Mouse (Mus musculus) lung, embryonic 15.5 days (tissue): ENCODE measurements around the gene Acsbg2. TPM values are rescaled to one million over a fixed set of nuclear protein-coding genes. Genes with fewer than 3 reads are reported as not detected.

Experiments used
- ATAC-seq: fragments of 200-750 bp; cut with Nextera tagmentation; 2 replicates; pipeline ENCODE4 v1.8.0; 2017; ENCODE audit warnings: moderate number of reproducible peaks, borderline replicate concordance; ENCODE audit not compliant: low FRiP score, low TSS enrichment; ENCODE audit errors: extremely low read depth
- H3K27ac ChIP-seq: fragments of 300-500 bp; sonication (generic); 2 replicates; pipeline ENCODE4 v1.5.1; 2015; ENCODE audit warnings: moderate library complexity, mild to moderate bottlenecking, inconsistent platforms
- H3K27me3 ChIP-seq: fragments of 300-500 bp; sonication (generic); 2 replicates; pipeline ENCODE4 v1.6.1; 2015; ENCODE audit warnings: inconsistent platforms
- H3K36me3 ChIP-seq: fragments of 300-500 bp; sonication (generic); 2 replicates; pipeline ENCODE4 v1.6.1; 2015; ENCODE audit warnings: inconsistent platforms
- H3K4me1 ChIP-seq: fragments of 300-500 bp; sonication (generic); 2 replicates; pipeline ENCODE4 v1.6.1; 2015; ENCODE audit warnings: inconsistent platforms
- H3K4me2 ChIP-seq: fragments of 300-500 bp; sonication (generic); 2 replicates; pipeline ENCODE4 v1.6.1; 2015; ENCODE audit warnings: inconsistent platforms, mild to moderate bottlenecking, moderate library complexity
- H3K4me3 ChIP-seq: fragments of 300-500 bp; sonication (generic); 2 replicates; pipeline ENCODE4 v1.5.1; 2015; ENCODE audit warnings: mild to moderate bottlenecking, inconsistent platforms
- H3K9ac ChIP-seq: fragments of 300-500 bp; sonication (generic); 2 replicates; pipeline ENCODE4 v1.6.1; 2015; ENCODE audit warnings: inconsistent platforms
- H3K9me3 ChIP-seq: fragments of 300-500 bp; sonication (generic); 2 replicates; pipeline ENCODE4 v1.6.1; 2016; ENCODE audit warnings: inconsistent platforms
- WGBS: fragments of 180-500 bp; shearing (Covaris S2); methylation state at CpG from one replicate; pipeline ENCODE4 v1.1.7; 2015; 5-methylcytosine and 5-hydroxymethylcytosine counted together
- polyA plus RNA-seq: library from polyadenylated mRNA; unstranded; fragments of >200 nt; fragmentation: Nextera tagmentation; extraction: Ambion mirVana; gene quantifications from 2 replicates; pipeline ENCODE4 v1.2.1, GENCODE M21; 2015

Acsbg2 gene
- polyA plus RNA-seq, 1 experiment from 2014 or later: not detected

GRCm38 (mm10) chr17:56840524-56840923, 33.7 kb downstream of the Acsbg2 start:
- no peak overlapping the region for H3K4me2 ChIP-seq
- H3K27me3 ChIP-seq: no peaks in the 10 kb centered on the region
- H3K36me3 ChIP-seq: no peaks in the 10 kb centered on the region
- H3K27ac ChIP-seq: no peak overlapping the region
- H3K9ac ChIP-seq: no peak overlapping the region
- WGBS: 80% methylated on average over 7 of the region's 7 CpGs
- no peaks in the 10 kb centered on the region for H3K9me3 ChIP-seq
- H3K4me1 ChIP-seq: no peaks in the 10 kb centered on the region
- ATAC-seq: no peak
- H3K4me3 ChIP-seq: no peak overlapping the region

- H3K4me1 ChIP-seq: 0 out of 2 replicates have a peak, but pooled peaks cover 2% of the 10 kb centered on the region
- H3K27me3 ChIP-seq: no peaks in the 10 kb centered on the region
- no peak overlapping the region for H3K4me3 ChIP-seq
- no peak overlapping the region for H3K4me2 ChIP-seq
- H3K36me3 ChIP-seq: no peaks in the 10 kb centered on the region
- H3K9ac ChIP-seq: no peak overlapping the region
- WGBS: 88% methylated on average over 8 of the region's 8 CpGs
- H3K27ac ChIP-seq: no peak overlapping the region
- ATAC-seq: no peak
- no peaks in the 10 kb centered on the region for H3K9me3 ChIP-seq
Measured at GRCm38 (mm10) chr17:56836336-56836735, 37.9 kb downstream of the Acsbg2 start.

- Histone ChIP-seq H3K4me2 (no peak overlapping the region), H3K9ac (no peak overlapping the region)
- ATAC-seq: no peak
Measured at GRCm38 (mm10) chr17:56833381-56833780, 40.9 kb downstream of the Acsbg2 start.

GRCm38 (mm10) chr17:56832918-56833317, 41.3 kb downstream of the Acsbg2 start:
- Histone ChIP-seq H3K27me3 (peaks cover 20% of the 10 kb centered on the region), H3K9me3 (no peaks in the 10 kb centered on the region), H3K4me2 (no peak overlapping the region), H3K4me1 (peaks cover 17% of the 10 kb centered on the region), H3K36me3 (no peaks in the 10 kb centered on the region), H3K27ac (no peak overlapping the region), H3K9ac (no peak overlapping the region), H3K4me3 (no peak overlapping the region)
- no peak for ATAC-seq
- 79% methylated on average over 1 of the region's 1 CpGs for WGBS

More at GRCm38 (mm10) chr17:56833381-56833780, 40.9 kb downstream of the Acsbg2 start:
- 81% methylated on average over 1 of the region's 1 CpGs for WGBS
- Histone ChIP-seq H3K9me3 (no peaks in the 10 kb centered on the region), H3K27me3 (peaks cover 16% of the 10 kb centered on the region), H3K4me3 (no peak overlapping the region), H3K36me3 (no peaks in the 10 kb centered on the region), H3K27ac (no peak overlapping the region), H3K4me1 (peaks cover 17% of the 10 kb centered on the region)

- under 1% methylated on average over 40 of the region's 42 CpGs for WGBS
- no peak overlapping the region for H3K27ac ChIP-seq
Measured at GRCm38 (mm10) chr17:56831111-56831816, 43.0 kb downstream of the Acsbg2 start.

GRCm38 (mm10) chr17:56830411-56831110, 43.7 kb downstream of the Acsbg2 start, which contains the start of gene Rfx2:
TSS of gene Rfx2 (minus strand) at chr17:56831013.
- Histone ChIP-seq H3K9me3 (no peaks in the 10 kb centered on the region), H3K27ac (no peak within 1 kb of the TSS), H3K9ac (peak within 1 kb of the TSS; percentile 52), H3K4me1 (peaks cover 17% of the 10 kb centered on the region), H3K4me3 (peak within 1 kb of the TSS; percentile 72), H3K36me3 (no peaks in the 10 kb centered on the region), H3K27me3 (peaks cover 23% of the 10 kb centered on the region), H3K4me2 (peak within 1 kb of the TSS; percentile 91)
- under 1% methylated on average over 56 of the region's 62 CpGs for whole genome bisulfite sequencing
- ATAC-seq: no peak; the same call in 1 of the 2 replicates

More at GRCm38 (mm10) chr17:56831111-56831816, 43.0 kb downstream of the Acsbg2 start:
- Histone ChIP-seq H3K4me2 (peak overlapping the region; percentile 91), H3K9me3 (no peaks in the 10 kb centered on the region), H3K4me1 (peaks cover 17% of the 10 kb centered on the region), H3K27me3 (peaks cover 23% of the 10 kb centered on the region), H3K4me3 (peak overlapping the region; percentile 72), H3K9ac (peak overlapping the region; percentile 36; the same call in 1 of the 2 replicates), H3K36me3 (no peaks in the 10 kb centered on the region)
- peak; percentile 97 for ATAC-seq

GRCm38 (mm10) chr17:56829795-56830194, 44.5 kb downstream of the Acsbg2 start:
- no peaks in the 10 kb centered on the region for H3K36me3 ChIP-seq
- H3K4me1 ChIP-seq: peaks cover 17% of the 10 kb centered on the region
- no peaks in the 10 kb centered on the region for H3K9me3 ChIP-seq
- no peak for ATAC-seq
- WGBS: under 1% methylated on average over 27 of the region's 27 CpGs
- peak overlapping the region; percentile 91 for H3K4me2 ChIP-seq
- H3K27me3 ChIP-seq: peaks cover 23% of the 10 kb centered on the region
- no peak overlapping the region for H3K27ac ChIP-seq
- H3K9ac ChIP-seq: peak overlapping the region; percentile 52; the same call in 1 of the 2 replicates
- H3K4me3 ChIP-seq: peak overlapping the region; percentile 72

GRCm38 (mm10) chr17:56829171-56829570, 45.1 kb downstream of the Acsbg2 start:
- no peaks in the 10 kb centered on the region for H3K9me3 ChIP-seq
- H3K4me3 ChIP-seq: peak overlapping the region; percentile 72
- H3K4me1 ChIP-seq: peaks cover 17% of the 10 kb centered on the region
- H3K9ac ChIP-seq: no peak overlapping the region
- H3K27ac ChIP-seq: no peak overlapping the region
- no peak for ATAC-seq
- H3K36me3 ChIP-seq: no peaks in the 10 kb centered on the region
- peaks cover 23% of the 10 kb centered on the region for H3K27me3 ChIP-seq
- peak overlapping the region; percentile 91 for H3K4me2 ChIP-seq
- WGBS: 30% methylated on average over 11 of the region's 11 CpGs

- 56% methylated on average over 2 of the region's 2 CpGs for WGBS
- no peak overlapping the region for H3K27ac ChIP-seq
- peaks cover 23% of the 10 kb centered on the region for H3K27me3 ChIP-seq
Measured at GRCm38 (mm10) chr17:56826718-56827117, 47.5 kb downstream of the Acsbg2 start.

GRCm38 (mm10) chr17:56823352-56823751, 50.9 kb downstream of the Acsbg2 start:
- no peak for ATAC-seq
- 0 out of 2 replicates have a peak, but pooled peaks cover 5% of the 10 kb centered on the region for H3K4me1 ChIP-seq
- WGBS: 54% methylated on average over 2 of the region's 2 CpGs

More at GRCm38 (mm10) chr17:56826718-56827117, 47.5 kb downstream of the Acsbg2 start:
- peaks cover 17% of the 10 kb centered on the region for H3K4me1 ChIP-seq
- no peak for ATAC-seq
- H3K4me2 ChIP-seq: no peak overlapping the region
- H3K9ac ChIP-seq: no peak overlapping the region
- no peaks in the 10 kb centered on the region for H3K36me3 ChIP-seq
- no peaks in the 10 kb centered on the region for H3K9me3 ChIP-seq
- H3K4me3 ChIP-seq: no peak overlapping the region

GRCm38 (mm10) chr17:56822380-56822779, 51.9 kb downstream of the Acsbg2 start:
- Histone ChIP-seq H3K36me3 (no peaks in the 10 kb centered on the region), H3K9me3 (no peaks in the 10 kb centered on the region), H3K4me1 (0 out of 2 replicates have a peak, but pooled peaks cover 5% of the 10 kb centered on the region), H3K4me2 (no peak overlapping the region), H3K9ac (no peak overlapping the region), H3K4me3 (no peak overlapping the region), H3K27ac (no peak overlapping the region), H3K27me3 (no peaks in the 10 kb centered on the region)
- ATAC-seq: no peak
- WGBS: 60% methylated on average over 2 of the region's 2 CpGs

More at GRCm38 (mm10) chr17:56823352-56823751, 50.9 kb downstream of the Acsbg2 start:
- H3K9ac ChIP-seq: no peak overlapping the region
- H3K4me2 ChIP-seq: no peak overlapping the region
- no peak overlapping the region for H3K27ac ChIP-seq
- no peak overlapping the region for H3K4me3 ChIP-seq
- no peaks in the 10 kb centered on the region for H3K9me3 ChIP-seq
- H3K36me3 ChIP-seq: no peaks in the 10 kb centered on the region
- H3K27me3 ChIP-seq: peaks cover 6% of the 10 kb centered on the region; the same call in 1 of the 2 replicates
